Mouse (Mus musculus): ENCODE measurements at regions not wholly inside any gene's neighbourhood (a gene's known extent, or its start where the extent isn't known, plus 50 kb on each side); places are given as distances from the start of the nearest gene placed in this dataset.

DNA sequence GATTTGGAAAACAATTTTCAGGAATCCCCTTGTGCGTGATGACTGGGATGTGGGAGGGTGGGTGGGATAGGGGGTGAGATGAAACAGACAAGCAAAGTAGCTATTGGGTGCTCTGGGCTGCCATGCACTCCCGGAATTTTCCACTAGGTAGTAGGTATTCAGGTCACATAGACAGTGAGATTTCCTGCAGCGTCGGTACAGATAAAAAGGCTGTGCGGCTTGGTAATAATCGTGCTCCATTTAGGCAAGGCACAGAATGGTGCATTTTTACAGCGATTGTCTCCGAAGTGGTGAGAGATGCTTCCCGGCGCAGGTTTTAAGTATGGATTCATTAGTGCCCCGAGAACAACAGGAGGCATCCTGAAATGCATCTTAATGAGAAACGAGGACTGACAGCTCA, 95.1 kb upstream of the Pced1b start:
- H3K9ac ChIP-seq (ENCODE audit: low read depth, low read length): no peak overlapping the region
- ATAC-seq (replicated peaks; ENCODE audit: insufficient number of reproducible peaks, low FRiP score, low TSS enrichment): no peak
- no peak overlapping the region for H3K4me3 ChIP-seq (ENCODE audit: low read depth, low read length)
- no peaks in the 10 kb centered on the region for H3K9me3 ChIP-seq (replicated peaks; ENCODE audit: control insufficient read depth, low read length)
- no peaks in the 10 kb centered on the region for H3K27me3 ChIP-seq (ENCODE audit: control insufficient read depth, insufficient read depth, low read length)
- H3K4me1 ChIP-seq (ENCODE audit: control insufficient read depth, insufficient read depth, low read length): no peaks in the 10 kb centered on the region
- H3K36me3 ChIP-seq (ENCODE audit: control insufficient read depth, insufficient read depth, low read length): no peaks in the 10 kb centered on the region
- WGBS (ENCODE audit: insufficient replicate concordance): 77% methylated on average over 12 of the region's 12 CpGs
- H3K27ac ChIP-seq (ENCODE audit: low read depth, low read length): no peak overlapping the region
- H3K4me2 ChIP-seq: no peak overlapping the region

GRCm38 (mm10) chr15:97150983-97151735, 95.4 kb upstream of the Slc38a4 start:
- no peak overlapping the region for H3K4me2 ChIP-seq
- H3K4me3 ChIP-seq (ENCODE audit: low read depth, low read length): no peak overlapping the region
- no peak for ATAC-seq (replicated peaks; ENCODE audit: insufficient number of reproducible peaks, low FRiP score, low TSS enrichment)
- no peaks in the 10 kb centered on the region for H3K9me3 ChIP-seq (replicated peaks; ENCODE audit: control insufficient read depth, low read length)
- H3K27ac ChIP-seq (ENCODE audit: low read depth, low read length): no peak overlapping the region
- 80% methylated on average over 10 of the region's 10 CpGs for WGBS (ENCODE audit: insufficient replicate concordance)
- no peaks in the 10 kb centered on the region for H3K27me3 ChIP-seq (ENCODE audit: control insufficient read depth, insufficient read depth, low read length)
- H3K36me3 ChIP-seq (ENCODE audit: control insufficient read depth, insufficient read depth, low read length): no peaks in the 10 kb centered on the region
- no peak overlapping the region for H3K9ac ChIP-seq (ENCODE audit: low read depth, low read length)
- H3K4me1 ChIP-seq (ENCODE audit: control insufficient read depth, insufficient read depth, low read length): no peaks in the 10 kb centered on the region

- no peak overlapping the region for H3K4me2 ChIP-seq
- H3K27ac ChIP-seq (ENCODE audit: low read depth, low read length): no peak overlapping the region
- no peak overlapping the region for H3K4me3 ChIP-seq (ENCODE audit: low read depth, low read length)
- H3K9me3 ChIP-seq (replicated peaks; ENCODE audit: control insufficient read depth, low read length): peaks cover 6% of the 10 kb centered on the region
- WGBS (ENCODE audit: insufficient replicate concordance): 73% methylated on average over 2 of the region's 2 CpGs
- H3K27me3 ChIP-seq (ENCODE audit: control insufficient read depth, insufficient read depth, low read length): no peaks in the 10 kb centered on the region
- H3K9ac ChIP-seq (ENCODE audit: low read depth, low read length): no peak overlapping the region
- no peaks in the 10 kb centered on the region for H3K4me1 ChIP-seq (ENCODE audit: control insufficient read depth, insufficient read depth, low read length)
- ATAC-seq (replicated peaks; ENCODE audit: insufficient number of reproducible peaks, low FRiP score, low TSS enrichment): no peak
- H3K36me3 ChIP-seq (ENCODE audit: control insufficient read depth, insufficient read depth, low read length): no peaks in the 10 kb centered on the region
These were observed 86.2 kb upstream of the Slc38a4 start for GRCm38 (mm10) chr15:97141958-97142357.

GRCm38 (mm10) chr15:97138265-97138664, 82.5 kb upstream of the Slc38a4 start:
- Histone ChIP-seq H3K4me1 (ENCODE audit: control insufficient read depth, insufficient read depth, low read length) (0 out of 2 replicates have a peak, but pooled peaks cover 3% of the 10 kb centered on the region), H3K9ac (ENCODE audit: low read depth, low read length) (no peak overlapping the region), H3K27ac (ENCODE audit: low read depth, low read length) (no peak overlapping the region), H3K36me3 (ENCODE audit: control insufficient read depth, insufficient read depth, low read length) (no peaks in the 10 kb centered on the region), H3K4me3 (ENCODE audit: low read depth, low read length) (no peak overlapping the region), H3K4me2 (no peak overlapping the region), H3K27me3 (ENCODE audit: control insufficient read depth, insufficient read depth, low read length) (no peaks in the 10 kb centered on the region), H3K9me3 (replicated peaks; ENCODE audit: control insufficient read depth, low read length) (peaks cover 6% of the 10 kb centered on the region)
- ATAC-seq (replicated peaks; ENCODE audit: insufficient number of reproducible peaks, low FRiP score, low TSS enrichment): no peak
- 82% methylated on average over 3 of the region's 3 CpGs for WGBS (ENCODE audit: insufficient replicate concordance)

DNA sequence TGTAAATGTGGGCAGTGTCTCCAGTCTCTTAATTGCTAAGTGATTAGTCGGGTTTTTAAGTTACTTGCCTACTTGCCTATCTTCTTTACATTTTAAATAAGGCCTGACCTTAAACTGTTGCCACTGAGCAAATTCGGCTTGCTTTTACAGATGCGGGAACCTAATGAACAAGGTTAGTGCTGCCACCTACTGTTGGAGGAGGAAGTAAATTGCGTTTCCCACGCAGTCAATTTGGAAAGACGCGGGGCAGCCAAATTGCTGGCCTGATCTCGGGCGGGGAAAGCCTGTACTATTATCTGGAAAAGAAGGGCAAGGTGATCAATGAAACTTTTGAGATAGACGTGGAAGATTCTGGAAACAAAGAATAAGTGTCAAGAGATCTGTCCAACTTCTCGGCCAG, 79.5 kb upstream of the Slc38a4 start:
- no peak for ATAC-seq (replicated peaks; ENCODE audit: insufficient number of reproducible peaks, low FRiP score, low TSS enrichment)
- H3K9ac ChIP-seq (ENCODE audit: low read depth, low read length): no peak overlapping the region
- H3K4me2 ChIP-seq: no peak overlapping the region
- no peak overlapping the region for H3K4me3 ChIP-seq (ENCODE audit: low read depth, low read length)
- H3K36me3 ChIP-seq (ENCODE audit: control insufficient read depth, insufficient read depth, low read length): no peaks in the 10 kb centered on the region
- H3K27me3 ChIP-seq (ENCODE audit: control insufficient read depth, insufficient read depth, low read length): no peaks in the 10 kb centered on the region
- no peak overlapping the region for H3K27ac ChIP-seq (ENCODE audit: low read depth, low read length)
- 0 out of 2 replicates have a peak, but pooled peaks cover 3% of the 10 kb centered on the region for H3K4me1 ChIP-seq (ENCODE audit: control insufficient read depth, insufficient read depth, low read length)
- 10% methylated on average over 11 of the region's 11 CpGs for WGBS (ENCODE audit: insufficient replicate concordance)
- H3K9me3 ChIP-seq (replicated peaks; ENCODE audit: control insufficient read depth, low read length): peaks cover 6% of the 10 kb centered on the region

DNA sequence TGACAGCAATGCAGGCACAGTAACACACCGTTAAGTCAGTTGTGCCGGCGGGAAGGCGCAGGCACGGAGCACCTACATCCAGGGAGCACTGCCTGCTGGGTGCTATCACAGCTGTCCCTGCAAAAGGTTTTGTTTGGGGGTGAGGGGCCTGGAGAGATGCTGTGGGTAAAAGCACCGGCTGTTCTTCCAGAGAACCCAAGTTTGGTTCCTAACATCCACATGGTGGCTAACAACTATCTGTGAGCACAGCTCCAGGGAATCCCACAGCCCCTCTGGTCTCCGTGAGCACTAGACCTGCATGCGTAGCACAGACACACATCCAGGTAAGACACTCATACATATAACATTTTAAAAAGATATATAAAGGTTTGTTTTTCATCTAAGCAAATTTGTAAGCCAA, 72.0 kb upstream of the Slc38a4 start:
- 0 out of 2 replicates have a peak overlapping the region, but pooled peaks have one; percentile 35 for H3K27ac ChIP-seq (ENCODE audit: low read depth, low read length)
- H3K9ac ChIP-seq (ENCODE audit: low read depth, low read length): 0 out of 2 replicates have a peak overlapping the region, but pooled peaks have one; percentile 16
- no peaks in the 10 kb centered on the region for H3K9me3 ChIP-seq (replicated peaks; ENCODE audit: control insufficient read depth, low read length)
- H3K27me3 ChIP-seq (ENCODE audit: control insufficient read depth, insufficient read depth, low read length): no peaks in the 10 kb centered on the region
- no peaks in the 10 kb centered on the region for H3K36me3 ChIP-seq (ENCODE audit: control insufficient read depth, insufficient read depth, low read length)
- H3K4me1 ChIP-seq (ENCODE audit: control insufficient read depth, insufficient read depth, low read length): peaks cover 8% of the 10 kb centered on the region
- no peak for ATAC-seq (replicated peaks; ENCODE audit: insufficient number of reproducible peaks, low FRiP score, low TSS enrichment)
- no peak overlapping the region for H3K4me3 ChIP-seq (ENCODE audit: low read depth, low read length)
- WGBS (ENCODE audit: insufficient replicate concordance): 69% methylated on average over 8 of the region's 8 CpGs
- no peak overlapping the region for H3K4me2 ChIP-seq

- peaks cover 19% of the 10 kb centered on the region for H3K4me1 ChIP-seq (ENCODE audit: control insufficient read depth, insufficient read depth, low read length)
- ATAC-seq (replicated peaks; ENCODE audit: insufficient number of reproducible peaks, low FRiP score, low TSS enrichment): no peak
- no peaks in the 10 kb centered on the region for H3K36me3 ChIP-seq (ENCODE audit: control insufficient read depth, insufficient read depth, low read length)
- H3K4me2 ChIP-seq: no peak overlapping the region
- WGBS (ENCODE audit: insufficient replicate concordance): 81% methylated on average over 15 of the region's 15 CpGs
- H3K4me3 ChIP-seq (ENCODE audit: low read depth, low read length): no peak overlapping the region
- no peaks in the 10 kb centered on the region for H3K27me3 ChIP-seq (ENCODE audit: control insufficient read depth, insufficient read depth, low read length)
- no peak overlapping the region for H3K27ac ChIP-seq (ENCODE audit: low read depth, low read length)
- H3K9ac ChIP-seq (ENCODE audit: low read depth, low read length): no peak overlapping the region
- no peaks in the 10 kb centered on the region for H3K9me3 ChIP-seq (replicated peaks; ENCODE audit: control insufficient read depth, low read length)
These were observed 70.4 kb upstream of the Slc38a4 start for GRCm38 (mm10) chr15:97125836-97126822.

GRCm38 (mm10) chr15:97122263-97122662, 66.5 kb upstream of the Slc38a4 start:
- no peak overlapping the region for H3K9ac ChIP-seq (ENCODE audit: low read depth, low read length)
- no peaks in the 10 kb centered on the region for H3K27me3 ChIP-seq (ENCODE audit: control insufficient read depth, insufficient read depth, low read length)
- no peak overlapping the region for H3K4me2 ChIP-seq
- H3K36me3 ChIP-seq (ENCODE audit: control insufficient read depth, insufficient read depth, low read length): no peaks in the 10 kb centered on the region
- no peak overlapping the region for H3K4me3 ChIP-seq (ENCODE audit: low read depth, low read length)
- no peaks in the 10 kb centered on the region for H3K9me3 ChIP-seq (replicated peaks; ENCODE audit: control insufficient read depth, low read length)
- WGBS (ENCODE audit: insufficient replicate concordance): 47% methylated on average over 6 of the region's 6 CpGs
- peaks cover 10% of the 10 kb centered on the region; the same call in 1 of the 2 replicates for H3K4me1 ChIP-seq (ENCODE audit: control insufficient read depth, insufficient read depth, low read length)
- no peak for ATAC-seq (replicated peaks; ENCODE audit: insufficient number of reproducible peaks, low FRiP score, low TSS enrichment)
- peak overlapping the region; percentile 67 for H3K27ac ChIP-seq (ENCODE audit: low read depth, low read length)

Measured in heart, embryonic 11.5 days (tissue).